Mouse (Mus musculus) brain, embryonic 18.5 days (tissue): ENCODE data around the gene Colq.

Source experiments
- DNase-seq: peaks from one replicate; pipeline ENCODE4 v3.0.0-alpha.2; 2012; ENCODE audit warnings: low read depth, low spot score

Colq gene

DNA sequence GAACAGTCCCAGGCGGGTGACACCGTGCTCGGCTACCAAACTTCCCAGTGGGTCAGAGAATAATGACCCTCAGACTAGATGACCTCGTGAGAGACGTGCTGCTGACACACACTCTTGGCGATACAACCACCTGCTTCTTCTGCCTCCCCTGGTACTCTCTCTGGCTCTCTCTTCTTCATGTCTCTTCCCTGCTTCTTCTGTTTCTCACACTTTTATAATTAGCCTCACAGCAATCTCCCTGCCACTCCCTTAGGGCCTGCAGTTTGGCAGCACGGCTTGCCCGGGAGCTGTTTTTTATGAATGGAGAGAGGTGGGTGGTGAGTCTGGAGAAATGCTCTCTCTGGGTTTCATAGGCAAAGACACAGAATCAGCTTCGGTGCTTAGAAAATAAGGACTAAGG lies 15.3 kb downstream of the Colq start:
- DNase-seq = no peak

DNA sequence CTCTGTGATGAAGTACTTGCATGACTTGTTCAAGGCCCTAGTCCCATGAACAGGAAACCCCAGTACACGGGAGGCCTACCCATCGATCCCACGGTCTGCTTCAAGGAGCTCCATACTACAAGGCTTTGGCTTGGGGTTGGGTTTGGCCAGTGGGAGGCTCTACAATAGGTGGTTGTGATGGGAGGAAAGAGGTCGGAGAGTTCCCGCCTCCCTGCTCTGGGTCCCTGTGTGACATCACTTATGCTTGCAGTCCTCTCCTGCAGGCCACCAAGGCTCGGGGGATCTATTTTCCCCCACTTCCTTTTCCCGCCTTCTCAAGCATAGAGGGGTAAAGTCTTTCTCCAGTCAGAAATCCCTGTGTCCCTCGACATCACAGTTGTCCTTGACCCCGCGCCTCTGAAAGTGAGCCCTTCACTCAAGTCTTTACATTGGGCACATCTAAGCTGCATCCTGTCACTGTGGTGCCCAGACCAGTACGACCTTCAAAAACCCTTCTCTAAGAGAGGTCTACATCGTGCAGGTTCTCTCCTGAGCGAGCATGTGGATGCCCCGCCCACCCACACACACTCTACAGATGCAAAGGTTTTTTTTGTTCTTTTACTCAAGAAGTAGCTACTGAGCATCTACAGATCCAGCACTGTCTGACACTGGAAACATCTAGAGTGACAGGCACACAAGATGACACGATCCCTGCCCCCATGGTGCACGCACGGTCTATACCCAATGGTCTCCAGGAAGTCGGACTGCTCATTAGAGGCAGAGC lies 16.1 kb downstream of the Colq start:
- DNase-seq = no peak

DNA sequence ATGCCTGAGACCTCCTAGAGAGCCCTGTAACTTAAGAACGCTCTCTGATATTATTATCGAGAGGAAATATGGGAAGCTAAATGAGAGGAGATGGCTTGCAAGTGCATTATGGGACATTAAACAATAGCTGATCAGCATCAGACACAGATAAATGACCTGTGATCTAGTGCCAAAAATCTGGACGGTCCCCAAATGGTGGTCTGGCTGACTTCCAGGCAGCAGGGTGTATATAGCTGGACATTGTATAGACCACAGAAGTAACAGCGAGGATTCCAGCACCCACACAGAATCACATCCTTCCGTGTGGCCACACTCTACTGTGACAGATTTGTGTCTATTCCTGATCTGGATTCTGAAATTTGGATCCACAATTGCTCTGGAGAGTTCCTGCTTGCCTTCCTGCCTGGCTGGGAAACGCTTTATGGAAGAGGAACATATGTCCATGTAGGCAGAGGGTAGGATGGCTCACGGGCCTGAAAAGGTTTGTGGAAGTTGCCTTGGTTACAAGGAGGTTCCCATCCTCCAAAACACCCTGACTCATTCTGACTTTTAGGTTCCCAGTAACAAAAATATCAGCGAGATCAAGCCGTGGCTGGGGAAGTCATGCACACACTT lies 18.5 kb downstream of the Colq start:
- no peak for DNase-seq

DNA sequence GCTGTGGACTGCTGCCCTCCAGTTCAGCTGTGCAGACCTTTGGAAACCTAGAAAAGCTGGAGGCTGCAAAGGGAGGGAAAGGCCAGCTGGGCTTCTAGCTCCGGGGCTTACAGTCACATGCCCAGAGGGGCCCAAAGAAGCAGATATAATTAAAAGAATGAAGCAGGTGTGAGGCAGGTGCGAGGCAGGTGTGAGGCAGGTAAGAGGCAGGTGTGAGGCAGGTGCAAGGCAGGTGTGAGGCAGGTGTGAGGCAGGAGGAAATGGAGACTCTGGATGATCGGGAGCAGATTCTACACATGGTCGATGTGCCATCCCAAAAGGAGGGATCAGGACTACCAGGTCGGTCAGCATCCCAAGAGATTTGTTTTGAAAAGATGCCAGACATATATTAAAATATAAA lies 19.7 kb downstream of the Colq start:
- no peak for DNase-seq

DNA sequence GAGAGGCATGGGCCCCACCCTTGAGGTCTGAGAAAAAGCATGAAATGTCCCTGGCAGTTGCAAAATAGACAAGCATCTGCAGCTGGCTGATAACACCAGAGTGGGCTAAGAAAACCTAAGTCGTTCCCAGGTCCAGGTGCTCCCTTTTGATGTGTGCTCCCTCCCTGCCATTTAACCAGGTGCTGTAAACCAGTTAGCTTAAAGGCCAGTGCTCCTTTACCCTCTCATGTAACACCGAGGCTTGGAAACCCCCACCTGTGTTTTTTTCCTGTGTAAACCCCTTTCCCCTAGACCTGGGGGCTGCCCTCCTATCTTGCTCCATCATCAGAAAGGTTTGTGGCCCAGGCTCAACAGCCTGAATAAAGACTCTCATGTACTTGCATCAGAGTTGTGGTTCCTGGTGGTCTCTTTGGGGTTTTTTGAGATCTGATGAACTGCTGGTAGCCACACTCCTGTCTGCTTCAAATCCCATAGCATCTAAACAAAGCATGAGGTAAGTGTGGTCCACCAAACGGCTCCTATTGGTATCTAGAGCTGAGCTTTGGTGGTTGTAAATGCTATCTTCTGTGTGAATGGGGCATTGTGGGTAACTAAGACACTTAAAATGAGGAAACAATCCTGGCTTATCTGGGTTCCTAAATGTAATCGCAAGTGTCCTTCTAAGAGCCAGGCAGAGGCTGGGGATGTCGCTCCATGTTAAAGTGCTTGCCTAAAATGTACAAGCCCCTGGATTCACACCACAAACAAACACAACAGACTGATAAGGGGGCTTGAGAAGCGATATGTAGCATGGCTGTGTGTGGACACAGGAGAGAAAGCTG lies 20.8 kb downstream of the Colq start:
- DNase-seq = no peak

DNA sequence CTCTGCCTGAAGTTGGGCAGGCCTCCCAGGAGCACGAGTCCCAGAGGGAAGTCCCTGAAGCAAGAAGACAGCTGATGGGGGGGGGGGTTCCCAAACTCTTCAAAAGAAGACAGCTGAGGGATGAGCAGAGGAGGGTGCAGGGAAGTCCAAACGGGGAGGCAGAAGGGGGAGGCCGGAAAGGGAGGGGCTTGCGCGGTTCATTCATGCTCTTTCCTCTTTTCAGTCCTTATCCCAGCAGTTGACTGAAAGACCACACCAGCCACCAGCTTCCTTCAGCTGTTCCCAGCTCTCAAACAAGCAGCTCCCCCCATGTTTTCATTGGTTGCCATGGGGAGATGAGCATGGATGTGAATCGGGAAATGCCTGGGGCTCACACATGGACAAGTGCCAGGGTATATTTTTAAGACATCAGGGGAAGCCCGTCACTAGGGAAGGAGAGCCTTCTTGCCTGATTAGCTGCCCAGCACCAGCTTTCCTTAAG lies 22.0 kb downstream of the Colq start:
- no peak for DNase-seq

DNA sequence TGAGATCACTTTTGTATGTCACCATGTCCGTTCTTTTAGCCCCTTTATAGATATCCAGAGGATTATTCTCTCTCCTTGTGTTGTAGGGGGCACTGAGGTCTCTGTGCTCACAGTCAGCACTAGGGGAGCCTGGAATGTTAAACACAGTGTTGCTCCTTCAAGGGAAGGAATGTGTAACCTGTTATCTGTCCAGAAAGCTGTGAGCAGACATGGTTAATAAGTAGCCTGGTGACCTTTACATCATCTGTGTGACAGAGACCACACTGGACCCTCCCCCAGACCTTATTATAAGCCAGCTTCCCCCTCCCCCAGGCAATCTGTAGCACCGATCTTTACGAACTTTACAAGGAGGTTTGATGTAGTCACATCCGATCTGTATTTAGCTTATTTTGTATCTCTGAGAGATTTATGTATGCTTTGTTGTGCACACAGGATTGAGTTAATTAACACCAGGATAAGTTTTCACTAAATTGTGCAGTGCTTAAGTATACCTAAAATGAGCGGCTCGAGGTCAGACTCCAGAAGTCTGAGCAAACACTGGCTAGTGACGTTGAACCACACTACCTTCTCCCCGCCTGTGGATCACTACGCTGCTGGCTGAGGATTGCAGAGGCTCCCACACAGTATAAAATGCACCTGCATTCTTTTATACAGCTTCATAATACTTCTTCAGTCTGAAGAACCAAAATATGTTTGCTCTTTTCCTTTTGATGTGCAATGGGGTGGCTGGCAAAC lies 25.5 kb downstream of the Colq start:
- DNase-seq = no peak

DNA sequence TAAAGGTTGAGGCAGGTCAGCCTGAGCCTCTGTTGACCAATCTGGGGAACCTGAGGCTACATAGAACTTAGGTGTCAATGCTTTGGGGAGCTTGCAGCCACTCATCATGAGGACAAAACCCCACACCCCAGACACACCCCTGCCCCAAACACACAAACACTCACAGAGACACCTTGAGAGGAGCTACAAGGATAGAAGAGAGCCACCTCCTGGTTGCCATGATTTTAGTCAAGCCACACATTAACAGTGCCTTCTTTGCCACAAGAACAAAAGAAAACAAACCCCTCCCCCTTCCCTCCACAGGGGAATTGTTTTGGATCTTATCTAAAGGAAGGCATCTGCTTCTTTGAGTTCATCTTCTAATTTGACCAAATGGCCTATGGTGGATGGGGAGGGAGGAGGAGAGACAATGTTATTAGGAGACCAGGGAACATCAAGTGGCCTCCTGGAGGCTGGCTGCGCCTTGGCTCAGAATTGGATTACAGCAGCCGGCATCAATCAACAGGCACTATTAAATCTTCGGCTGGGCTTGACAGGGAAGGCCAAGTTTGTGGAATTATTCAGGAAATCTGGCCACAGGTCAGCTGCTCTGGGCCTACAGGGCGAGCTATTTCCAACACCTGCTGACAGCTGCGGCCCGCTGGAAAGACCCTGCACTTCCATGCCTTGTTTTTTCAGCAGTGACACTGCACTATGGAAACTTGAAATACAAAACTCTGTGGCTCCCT lies 26.5 kb downstream of the Colq start:
- no peak for DNase-seq

DNA sequence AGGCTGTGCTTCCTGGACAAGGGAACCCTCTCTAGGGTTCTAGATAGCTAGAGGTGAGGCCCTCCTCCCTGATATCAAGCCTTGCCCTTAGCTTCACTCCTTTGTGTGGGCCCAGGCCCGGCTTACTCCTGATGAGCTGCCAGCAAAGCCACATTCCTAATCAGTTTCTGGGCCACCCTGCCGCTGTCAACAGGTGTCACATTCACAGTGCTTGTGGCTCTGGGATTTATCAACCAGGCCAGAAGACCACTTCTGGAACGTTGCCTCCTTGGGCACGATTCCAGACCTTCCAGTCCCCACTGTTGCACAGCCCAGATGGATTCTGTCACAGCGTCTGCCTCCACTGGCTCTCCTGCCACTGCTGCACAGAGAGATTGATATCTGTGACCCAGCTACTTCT lies 30.3 kb downstream of the Colq start:
- DNase-seq = no peak

DNA sequence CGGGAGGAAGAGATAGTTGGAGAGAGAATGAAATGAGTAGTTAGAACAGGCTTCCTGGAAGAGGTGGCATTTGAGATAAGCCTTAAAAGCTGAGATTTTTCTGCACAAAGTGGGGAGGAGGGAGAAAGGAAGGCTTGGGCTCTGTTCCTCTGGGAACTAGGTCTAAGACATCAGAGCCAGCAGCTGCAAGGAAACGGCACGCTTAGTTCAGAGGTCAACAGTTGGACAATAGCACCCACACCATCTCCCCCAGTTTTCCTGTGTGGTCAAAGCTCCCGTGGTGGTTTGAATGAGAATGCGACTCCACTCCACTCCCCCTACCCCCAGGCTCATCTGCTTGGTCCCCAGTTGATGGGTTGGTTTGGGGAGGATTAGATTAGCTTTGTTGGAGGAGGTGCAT lies 31.9 kb downstream of the Colq start:
- DNase-seq = no peak

DNA sequence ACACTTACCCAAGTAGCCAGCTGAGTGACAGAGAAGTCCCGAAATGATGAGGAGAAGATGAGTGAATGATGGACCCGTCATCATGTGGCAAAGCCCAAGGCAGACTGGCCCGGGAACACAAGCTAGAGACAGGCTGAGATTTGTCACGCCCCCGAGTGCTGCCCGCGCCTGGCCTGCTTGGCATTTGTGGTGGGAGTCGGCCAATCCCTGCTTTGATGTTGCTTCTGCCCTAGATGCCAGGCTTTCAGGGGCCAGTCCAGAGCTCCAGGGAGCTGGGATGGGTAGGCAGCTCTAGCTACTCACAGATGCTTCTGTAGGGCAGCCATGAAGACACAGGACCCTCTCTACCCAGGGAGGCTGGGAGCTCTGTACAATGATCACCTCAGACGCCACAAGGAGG lies 33.4 kb downstream of the Colq start:
- DNase-seq = no peak

DNA sequence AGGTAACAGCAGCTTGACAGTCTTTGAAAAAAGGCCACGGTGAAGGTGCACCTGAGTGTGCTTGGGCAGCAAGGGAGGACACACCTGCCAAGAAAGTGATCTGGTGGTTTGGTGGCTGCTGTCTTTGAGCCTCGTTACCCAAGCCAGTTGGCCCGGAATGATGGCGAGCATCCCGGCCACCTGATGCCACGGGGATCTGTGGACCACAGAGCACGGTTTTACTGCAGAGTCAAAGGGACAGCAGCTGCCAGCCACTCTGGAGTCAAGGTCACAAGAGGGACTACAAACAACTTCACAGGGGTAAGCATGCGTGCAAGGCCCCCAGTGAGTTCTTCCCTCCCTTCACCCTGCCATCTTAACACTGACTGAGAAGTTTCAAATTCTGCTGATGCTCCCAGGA lies 33.9 kb downstream of the Colq start:
- no peak for DNase-seq

DNA sequence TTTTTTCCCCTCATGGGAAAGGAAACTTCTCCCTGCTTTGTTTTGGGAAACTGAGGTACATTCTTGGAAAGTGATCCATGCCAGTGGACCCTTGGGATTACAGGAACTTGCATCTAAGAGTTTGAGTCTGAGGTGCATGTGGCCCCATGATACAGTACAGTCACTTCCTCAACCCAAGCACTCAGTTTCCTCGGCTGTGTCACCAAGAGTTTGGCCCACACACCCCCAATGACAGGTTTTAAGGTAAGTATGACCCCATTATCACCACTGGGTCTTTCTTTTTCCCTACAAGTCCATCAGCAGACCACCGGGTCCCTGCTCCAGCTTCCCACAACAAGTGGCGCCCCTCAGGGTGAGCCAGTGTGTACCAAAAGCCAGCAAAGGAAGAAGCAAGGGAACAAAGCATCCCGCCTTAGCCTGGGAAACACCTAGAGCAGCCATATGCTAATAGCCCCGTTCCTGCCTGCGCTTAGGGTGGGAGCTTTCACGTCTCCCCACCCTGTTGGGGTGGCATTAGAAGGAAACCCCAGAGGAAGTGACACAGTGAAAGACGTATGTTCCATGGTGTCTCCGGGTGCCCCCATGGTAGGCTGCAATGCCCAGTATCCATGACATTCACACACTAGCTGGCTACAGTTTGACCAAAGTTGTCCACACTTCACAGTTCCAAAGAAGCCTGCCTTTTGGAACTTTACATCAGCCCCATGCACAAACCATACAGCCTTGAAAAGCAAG lies 34.5 kb downstream of the Colq start:
- DNase-seq = no peak

DNA sequence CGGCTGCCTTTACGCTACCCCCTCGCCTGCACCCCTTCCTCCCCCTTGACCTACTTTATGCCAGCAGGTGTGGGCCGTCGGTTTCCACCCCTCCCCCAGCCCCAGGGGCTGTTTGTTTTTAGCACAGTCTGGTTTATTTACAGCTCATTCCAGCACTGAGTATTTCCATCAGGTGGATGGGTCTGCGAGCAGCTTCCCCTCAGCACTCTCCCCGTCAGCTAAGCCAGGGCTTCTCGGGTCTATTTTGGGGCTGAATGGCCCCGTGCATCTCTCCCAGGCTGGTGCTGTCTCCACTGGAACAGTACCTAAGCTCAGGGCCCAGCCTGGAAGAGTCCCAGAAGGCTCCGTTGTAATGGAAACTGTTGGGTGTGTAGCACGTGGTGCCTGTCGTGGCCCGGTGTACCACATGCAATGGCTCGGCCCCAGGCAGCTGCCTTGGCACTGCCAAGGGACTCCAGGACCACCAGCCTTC lies 35.1 kb downstream of the Colq start:
- DNase-seq = no peak

DNA sequence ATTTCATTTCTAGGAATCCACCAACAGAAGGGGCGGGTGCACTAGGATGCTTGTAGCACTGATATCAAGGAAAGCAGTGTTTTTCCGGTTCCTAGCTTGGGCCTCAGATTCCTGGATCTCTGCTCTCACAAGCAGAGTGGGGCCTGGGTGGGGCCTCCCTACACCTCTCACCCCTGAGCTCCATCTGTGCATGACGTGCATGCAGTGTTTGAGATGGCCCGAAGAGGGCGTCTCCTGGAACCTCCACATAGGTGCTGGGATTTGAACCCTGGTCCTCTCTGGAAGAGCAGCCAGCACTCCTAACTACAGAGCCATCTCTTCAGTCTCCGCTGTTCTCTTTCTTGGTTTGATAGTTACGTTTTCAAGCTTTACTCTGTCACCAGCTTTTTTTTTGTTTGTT lies 36.1 kb downstream of the Colq start:
- no peak for DNase-seq

DNA sequence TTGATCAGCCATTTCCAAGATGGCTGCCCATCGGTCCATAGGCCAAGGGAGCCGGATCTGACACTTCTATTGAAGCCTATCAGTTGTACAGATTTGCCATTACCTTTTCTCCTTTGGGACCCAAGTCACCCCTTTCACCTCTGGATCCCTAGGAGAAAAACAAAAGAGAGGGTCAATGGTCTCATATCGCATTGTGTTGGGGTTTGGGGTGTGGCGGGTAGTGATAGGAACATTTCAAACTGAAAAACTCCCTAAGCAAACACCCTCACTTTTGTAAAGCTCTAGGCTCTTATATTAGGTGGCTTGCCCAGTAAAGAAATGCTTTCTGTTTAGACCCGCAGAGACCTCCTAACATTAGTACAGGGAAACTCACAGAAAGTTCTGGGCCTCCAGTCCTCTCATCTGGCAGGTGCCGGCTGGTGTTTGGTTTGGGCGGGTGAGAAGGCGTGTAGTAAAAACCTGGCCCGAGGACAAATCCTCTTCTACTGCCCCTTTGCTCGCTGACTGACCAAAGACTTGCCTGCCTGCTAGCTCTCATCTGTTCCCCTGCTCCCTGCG lies 47.2 kb downstream of the Colq start:
- no peak for DNase-seq

DNA sequence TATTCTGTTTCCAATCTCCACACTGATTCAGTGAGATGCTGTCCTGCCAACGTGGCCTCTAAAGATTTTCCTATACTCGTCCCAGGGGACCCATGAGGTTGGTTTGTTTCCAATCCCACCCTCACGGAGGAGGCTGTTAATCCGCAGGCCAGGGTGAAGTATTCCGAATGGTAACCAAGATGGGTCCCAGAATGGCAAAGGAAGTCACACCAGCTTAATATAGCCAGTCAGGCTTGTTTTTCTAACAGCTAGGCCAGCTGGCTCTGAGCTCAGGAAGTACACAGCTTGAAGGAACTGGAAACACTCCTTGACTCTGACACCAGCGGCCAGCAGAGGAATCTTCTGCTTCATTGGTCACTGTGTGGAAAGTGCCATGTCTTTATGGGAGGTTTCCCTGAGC lies 53.8 kb downstream of the Colq start:
- DNase-seq = no peak

DNA sequence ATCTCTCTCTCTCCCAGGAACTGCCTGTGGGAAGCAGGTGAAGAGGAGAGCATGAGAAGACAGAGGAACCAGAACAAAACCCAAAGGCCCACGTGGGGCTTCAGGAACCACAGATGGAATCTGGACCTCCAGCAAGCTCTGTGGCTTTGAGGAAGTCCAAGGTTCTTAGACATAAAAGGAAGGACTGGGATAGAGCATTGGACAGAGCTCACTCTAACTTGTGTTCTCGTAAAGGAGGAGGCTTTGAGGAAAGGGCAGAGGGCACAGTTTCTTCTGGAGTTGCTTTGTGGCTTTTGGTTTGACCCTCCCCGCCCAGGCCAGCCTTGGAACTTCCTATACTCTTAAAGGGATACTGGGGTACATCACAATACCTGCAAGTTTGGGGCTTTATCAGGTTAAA lies 58.5 kb downstream of the Colq start:
- DNase-seq = no peak

DNA sequence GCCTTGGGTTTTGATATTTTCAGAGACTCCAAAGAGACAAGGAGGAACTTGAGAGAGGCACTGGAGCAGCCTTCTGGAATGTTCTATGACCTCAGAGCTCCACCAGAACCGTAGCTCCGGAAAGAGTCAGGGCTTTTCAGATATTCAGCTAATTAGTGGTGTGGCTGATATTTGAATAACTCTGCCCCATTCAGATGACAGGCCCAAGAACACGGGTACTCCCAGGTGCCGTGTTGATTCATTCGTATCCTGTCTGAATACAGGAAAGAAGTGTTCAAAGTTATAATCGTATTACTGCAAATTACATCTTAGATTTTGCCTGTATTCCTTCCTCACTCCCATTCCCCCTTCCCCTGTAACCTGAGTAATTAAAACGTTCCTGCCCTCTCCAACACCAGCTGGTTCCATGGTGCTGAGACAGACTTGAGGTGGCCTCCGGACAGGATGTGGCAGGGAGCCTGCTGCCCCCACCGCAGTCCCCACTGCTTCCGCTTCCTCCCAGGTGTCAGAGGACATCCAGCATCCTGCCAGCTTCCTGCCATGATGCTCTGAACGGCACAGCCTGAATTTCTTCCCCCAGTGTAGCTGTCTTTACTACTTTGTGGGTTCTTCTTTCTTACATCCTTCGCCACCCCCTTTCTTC lies 59.5 kb downstream of the Colq start:
- DNase-seq = no peak

DNA sequence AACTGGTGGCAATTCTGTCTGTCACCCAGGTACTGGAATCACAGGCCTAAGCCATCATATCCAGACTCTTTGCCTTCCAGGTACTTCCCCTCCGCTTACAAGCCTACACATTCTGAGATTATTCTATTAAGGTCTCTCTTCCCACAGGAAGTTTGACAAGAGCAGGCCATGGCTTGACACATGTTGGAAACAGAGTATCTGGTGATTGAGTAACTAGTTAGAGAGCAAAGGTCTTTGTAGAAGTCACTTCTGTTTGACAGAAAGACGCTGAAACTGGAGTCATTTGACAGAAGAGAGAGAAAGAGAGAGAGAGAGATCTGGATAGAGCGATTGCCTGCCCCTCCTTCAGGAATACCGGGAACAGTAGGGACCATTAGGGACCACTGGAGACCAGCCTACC lies 60.3 kb downstream of the Colq start:
- DNase-seq = no peak
